Mouse (Mus musculus): Measurements from ENCODE around the gene Mmp17.

Gene Mmp17

DNA sequence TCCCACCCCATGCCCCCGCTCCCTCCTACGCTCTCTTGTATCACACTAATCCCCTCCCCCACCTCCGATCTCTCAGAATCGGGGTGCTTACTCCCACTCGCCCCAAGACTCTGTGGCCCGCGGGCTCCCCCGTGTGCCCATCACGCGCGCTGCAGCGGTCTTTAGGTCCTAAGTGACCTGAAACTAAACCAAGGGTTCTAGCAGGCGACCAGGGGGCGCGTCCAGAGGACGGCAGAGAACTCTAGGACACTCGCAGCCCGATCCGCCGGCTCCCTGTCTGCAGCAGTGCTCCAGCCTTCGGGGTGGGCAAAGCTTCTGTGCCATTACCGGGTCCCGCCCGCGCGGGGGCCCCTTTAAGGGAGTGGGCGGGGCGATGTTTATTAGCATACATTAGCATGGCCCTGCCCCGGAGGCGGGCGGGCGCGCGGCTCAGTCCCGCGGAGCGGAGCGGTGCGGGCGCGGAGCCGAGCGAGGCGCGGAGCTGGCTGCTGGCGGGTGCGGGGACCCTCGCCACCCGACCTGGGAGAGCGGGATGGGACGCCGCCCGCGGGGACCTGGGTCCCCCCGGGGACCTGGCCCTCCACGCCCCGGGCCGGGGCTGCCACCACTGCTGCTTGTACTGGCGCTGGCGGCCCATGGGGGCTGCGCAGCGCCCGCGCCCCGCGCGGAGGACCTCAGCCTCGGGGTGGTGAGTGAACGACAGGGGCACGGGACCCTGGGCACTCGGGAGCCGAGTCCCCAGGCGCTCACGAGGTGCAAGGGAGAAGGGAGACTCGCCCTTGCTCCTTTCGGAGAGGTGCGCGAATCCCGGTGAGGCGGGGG is at the start of gene Mmp17:
Gene Mmp17 (plus strand): TSS at position 409 of the 822 bp plus-strand sequence.
- DNase-seq (ENCODE audit: low read depth, low spot score): peak; percentile 75

DNA sequence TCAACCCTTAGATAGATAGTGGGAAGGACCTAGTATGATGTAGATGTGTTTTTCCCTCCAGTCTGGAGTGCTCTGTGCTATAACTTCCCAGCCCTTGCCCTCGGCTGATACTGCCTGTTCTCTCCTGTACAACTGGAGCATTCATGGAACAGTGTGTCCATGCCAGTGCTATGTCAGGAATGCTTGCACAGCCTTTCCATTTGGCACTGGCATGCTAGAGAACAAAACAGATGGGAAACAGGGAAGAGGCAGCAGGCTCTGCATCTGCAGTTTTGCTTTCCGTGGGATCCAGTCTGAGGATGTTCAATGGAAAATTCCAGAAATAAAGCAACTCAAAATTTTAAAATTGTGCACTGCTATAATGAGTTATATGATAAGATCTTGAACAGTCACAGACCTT is 49.5 kb upstream of the Mmp17 start:
- DNase-seq (ENCODE audit: low read depth, low spot score): no peak

DNA sequence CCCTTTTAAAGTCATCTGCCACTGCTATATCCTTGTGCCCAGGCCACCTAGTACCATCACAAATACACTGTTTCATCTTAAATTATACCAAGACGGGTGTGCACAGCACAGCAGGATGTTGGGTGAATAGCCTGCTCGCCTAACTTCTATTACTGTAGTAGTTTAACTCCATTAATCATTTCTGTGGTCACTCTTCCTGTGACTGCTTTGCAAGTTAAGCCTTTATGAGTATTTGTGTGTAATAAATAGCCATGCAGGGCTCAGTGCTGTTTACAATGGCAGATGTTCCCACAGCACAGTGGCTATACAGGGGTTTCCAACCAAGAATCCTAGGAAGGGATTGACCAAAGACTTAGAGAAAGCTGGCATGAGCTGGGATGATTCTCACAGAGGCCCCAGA is 48.9 kb upstream of the Mmp17 start:
- no peak for DNase-seq (ENCODE audit: low read depth, low spot score)

DNA sequence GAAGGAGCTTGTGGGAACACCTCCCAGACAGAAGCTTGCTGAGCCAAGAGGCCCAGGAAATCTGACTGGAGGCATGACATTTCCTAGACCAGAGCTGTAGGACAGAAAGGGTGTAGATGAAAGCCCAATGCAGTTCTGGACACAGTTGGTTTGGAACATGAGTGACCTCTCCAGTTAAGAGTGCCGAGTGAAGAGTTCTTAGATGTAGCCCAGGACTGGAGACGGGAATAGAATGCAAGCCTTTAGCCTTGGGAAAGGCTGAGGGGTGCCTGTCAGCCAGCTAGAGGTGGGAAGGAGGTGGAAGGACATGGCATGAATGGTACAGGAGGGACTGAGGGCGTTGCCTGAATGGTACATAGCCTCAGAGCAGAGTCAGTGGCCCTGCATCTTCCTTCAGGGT is 48.5 kb upstream of the Mmp17 start:
- DNase-seq (ENCODE audit: low read depth, low spot score): no peak

DNA sequence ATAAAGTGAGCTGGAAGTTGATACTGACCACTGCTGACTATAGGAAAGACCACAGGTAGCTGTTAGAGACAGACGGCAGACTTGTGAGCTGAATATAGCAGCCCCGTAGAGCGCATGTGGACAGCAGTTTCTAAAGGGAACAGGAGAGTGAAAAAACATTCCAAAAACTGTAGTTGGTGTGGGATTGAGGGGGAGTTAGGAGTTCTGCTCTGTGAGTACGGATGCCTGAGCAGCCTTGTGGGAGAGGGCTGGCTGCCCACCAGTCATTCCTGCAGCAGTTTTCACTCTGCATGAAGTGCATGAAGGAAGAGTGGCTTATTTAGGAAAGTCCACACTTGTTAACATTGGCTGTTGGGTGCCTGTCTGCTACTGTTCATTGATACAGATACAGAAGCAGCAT is 45.1 kb upstream of the Mmp17 start:
- DNase-seq (ENCODE audit: low read depth, low spot score): no peak

DNA sequence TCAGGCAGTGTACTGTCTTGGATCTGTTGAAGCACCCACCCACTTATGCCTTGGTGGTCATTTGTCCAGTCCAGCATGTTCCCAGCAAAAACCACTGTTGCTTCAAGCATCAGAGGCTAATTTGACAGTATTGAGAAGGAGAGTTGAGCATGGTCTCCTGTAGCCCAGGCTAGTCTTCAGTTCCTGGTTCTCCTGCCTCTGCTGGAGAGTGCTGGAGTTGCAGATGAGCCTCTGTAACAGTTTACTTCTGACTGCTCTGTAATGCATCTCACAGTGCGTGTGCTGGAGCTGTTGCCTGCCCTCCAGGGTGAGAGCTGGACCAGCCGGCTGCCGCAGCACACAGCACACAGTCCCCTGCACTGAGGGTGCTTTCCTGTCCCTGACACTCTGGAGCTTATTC is 41.7 kb upstream of the Mmp17 start:
- DNase-seq (ENCODE audit: low read depth, low spot score): no peak

DNA sequence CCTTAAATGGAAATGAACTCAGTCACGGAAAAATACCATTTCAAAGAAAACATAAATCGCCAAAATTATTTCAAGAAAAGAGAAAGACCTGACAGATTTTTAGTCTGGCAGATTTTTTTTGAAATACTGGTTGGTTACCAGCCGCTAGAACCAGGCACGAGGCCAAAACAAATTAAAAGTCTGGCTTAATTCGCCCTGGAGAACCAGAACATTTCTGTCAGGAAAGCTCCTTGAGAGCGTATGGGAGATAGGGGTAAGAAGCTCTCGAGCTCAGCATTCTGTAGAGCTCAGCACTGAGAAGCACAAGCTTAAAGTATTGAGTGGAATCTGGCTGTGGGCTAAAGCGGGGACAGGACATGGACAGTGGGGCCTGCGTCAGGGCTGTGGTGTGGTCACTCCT is 38.2 kb upstream of the Mmp17 start:
- DNase-seq (ENCODE audit: low read depth, low spot score): no peak

DNA sequence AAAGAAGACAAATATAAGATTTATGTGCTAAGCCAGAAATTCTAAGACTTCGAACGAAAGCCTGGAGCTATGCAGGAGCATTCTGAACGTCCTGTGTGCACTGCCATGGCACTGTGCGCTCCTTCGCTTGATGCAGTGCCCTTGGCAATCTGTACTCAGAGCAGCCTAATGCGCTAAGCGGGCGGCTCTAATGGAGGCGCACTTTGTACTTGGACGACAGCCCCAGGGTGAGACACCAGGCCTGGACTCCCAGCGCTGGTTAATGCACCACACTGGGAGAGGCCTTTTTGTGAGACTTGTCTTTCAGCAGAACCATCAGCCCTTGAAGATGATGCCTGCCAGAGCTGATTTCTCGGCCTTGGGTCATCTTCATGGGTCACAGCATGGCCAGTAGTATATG is 34.3 kb upstream of the Mmp17 start:
- DNase-seq (ENCODE audit: low read depth, low spot score): no peak

DNA sequence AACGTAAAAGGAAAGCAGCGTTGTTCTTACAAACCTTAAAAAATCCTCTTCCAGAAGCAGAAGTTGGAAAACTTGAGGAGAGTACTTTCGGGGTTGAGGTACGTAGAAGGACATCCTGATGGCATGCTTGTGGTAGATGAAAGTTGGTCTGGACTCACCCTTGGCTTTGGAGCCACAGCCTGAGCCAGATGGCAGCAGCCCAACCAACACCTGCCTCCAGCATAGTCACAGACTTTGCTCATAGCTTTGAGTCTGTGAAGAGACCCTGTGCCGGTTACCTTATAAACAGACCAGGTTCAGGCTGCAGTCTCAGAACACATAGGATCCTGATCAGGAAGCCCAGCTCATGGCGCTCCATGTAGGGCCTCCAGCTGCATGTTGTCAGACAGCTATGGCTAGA is 33.2 kb upstream of the Mmp17 start:
- DNase-seq (ENCODE audit: low read depth, low spot score): no peak

DNA sequence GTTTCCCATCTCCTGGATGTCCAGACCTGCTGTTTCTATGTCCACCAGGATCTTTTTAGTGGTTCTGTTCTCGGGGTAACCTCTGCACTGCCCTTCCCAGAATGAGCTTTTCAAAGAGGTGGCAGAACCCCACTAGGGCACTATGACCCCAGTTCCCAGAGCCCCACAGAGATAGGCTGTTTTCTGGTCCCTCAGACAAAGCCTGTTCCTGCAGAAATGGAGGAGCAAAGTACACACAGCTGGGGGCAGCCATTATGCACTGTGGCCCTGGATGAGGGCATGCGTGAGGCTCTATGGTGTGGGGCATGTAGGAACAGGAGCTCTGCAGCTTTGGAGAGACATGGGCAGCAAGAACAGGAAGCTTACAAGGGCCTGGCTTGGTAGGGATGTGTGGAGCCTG is 32.0 kb upstream of the Mmp17 start:
- no peak for DNase-seq (ENCODE audit: low read depth, low spot score)

DNA sequence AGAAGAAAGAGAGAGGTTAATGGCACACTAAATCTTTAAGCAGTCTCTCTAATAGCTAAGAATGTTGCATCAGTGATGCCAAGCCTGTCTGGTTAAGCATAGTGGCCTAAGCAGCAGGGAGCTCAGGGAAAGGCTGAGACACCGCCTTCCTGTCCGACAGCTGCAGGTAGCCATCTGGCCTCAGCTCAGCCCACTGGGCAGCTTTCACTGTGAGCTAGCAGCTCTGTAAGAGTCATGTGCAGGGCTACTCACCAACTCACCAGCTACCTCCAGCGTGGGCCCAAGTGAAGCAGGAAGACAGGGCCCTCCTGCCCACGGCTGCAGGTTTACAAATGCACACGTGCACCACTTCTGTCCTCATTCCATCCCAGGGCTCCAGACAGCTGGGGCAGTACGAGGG is 30.3 kb upstream of the Mmp17 start:
- DNase-seq (ENCODE audit: low read depth, low spot score): no peak

DNA sequence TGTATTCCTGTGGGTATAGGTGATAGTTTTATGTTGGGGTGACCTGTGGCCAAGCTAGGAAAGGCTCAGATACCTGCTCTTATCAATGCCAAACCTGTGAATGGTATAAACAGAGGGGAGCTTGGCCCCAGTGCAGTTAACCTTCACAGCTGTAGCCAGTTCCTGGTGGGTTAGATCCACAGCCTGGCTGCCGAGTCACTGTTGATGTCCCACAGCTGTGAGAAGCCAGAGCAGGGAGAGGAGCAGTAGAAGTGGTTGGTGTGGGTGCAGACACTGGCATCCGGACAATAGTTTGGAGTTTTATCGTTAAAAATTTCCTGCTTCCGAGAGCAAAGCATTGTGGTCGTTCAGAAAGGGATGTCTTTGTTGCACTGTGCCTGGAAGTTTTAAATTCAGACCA is 25.4 kb upstream of the Mmp17 start:
- no peak for DNase-seq (ENCODE audit: low read depth, low spot score)

DNA sequence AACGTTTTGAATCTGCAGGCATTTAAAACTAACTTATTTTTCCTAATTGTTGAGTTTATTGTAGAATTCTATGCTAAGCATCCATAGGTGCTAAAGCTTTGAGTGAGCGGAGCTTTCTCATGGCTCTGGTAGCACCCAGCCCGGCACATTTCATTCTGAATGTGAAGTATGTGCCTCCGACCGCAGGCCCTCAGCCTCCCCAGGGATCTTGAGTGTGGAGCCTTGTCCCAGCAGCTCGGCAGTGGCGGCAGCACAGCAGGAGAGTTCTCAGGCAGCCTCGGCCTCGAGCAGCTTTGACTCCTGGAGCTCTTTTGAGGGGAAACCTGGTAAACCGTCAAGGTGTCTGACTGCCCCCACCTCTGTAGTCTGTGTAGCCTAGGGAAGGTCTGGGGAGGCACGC is 24.7 kb upstream of the Mmp17 start:
- DNase-seq (ENCODE audit: low read depth, low spot score): no peak

DNA sequence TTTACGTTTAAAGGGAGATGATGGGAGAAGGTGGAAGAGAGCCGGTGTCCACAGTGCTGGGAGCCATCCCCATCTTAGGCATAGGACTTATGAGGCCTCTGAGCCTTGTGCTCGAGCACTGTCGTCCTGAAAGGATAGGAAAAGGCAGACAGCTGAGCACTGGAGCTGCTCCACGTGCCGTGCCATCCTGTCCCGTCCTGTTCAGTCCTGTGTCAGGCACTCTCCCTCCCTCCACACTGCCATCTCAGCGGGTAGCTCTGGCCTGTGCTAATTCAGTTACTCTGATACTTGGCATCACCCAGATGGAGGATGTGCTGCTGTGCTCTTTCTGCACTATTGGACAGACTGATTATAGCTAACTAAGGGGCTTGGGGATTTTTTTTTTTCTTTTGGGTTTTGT is 21.6 kb upstream of the Mmp17 start:
- DNase-seq (ENCODE audit: low read depth, low spot score): no peak

DNA sequence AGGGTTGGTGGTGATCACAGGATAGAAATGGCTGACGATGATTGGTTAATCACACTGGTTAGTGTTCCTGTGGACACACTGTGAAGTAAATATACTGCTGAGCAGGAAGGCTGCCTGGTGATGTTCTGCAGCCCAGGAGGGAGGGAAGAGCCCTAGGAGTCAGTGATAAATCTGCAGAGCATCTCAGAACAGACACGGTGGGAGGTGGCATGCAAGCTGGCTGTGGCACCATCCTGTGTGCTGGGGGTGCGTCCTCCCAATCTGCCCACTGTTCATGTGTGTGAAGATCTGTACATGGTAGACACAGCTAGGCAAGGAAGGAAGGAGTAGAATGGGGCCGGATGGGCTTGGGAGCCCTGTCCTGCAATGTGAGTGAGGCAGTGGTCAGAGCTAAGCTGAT is 15.4 kb upstream of the Mmp17 start:
- no peak for DNase-seq (ENCODE audit: low read depth, low spot score)

DNA sequence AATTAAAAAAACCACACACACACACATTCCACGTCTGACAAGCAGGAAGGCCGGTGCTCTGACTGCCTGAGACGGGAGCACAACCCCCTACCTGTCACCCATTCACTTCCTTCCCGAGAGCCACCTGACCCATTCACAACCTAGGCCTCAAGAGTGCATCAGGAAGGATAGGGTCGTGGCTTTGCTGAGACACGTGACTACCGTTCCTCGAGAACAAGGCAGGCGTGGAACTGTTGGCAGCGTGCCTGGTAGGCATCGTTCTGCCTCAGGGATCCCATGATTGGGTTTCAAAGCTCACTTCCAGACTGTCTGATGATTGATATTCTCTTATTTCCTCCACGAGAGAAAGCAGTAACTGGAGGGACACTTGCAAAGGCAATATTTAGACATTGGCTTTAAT is 5.8 kb upstream of the Mmp17 start:
- DNase-seq (ENCODE audit: low read depth, low spot score): no peak

DNA sequence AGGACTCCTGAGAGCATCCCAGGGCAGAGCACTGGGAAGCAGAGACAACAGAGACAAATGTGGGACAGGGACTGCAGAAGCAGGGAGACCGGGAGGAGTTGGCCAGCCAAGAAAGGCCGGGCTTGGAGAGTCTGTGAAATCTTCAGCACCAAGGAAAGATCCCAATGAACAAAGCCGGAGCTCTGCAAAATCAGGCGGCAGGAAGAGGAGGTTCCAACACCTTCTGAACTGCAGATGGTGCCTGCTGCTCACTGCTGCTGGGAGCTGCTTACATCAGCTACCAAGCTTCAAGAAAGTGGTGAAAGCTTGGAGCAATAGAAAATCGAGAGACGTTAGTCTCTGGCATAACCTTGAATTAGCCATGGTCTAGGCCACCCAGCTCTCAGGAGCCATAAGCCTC is 3.9 kb upstream of the Mmp17 start:
- no peak for DNase-seq (ENCODE audit: low read depth, low spot score)

DNA sequence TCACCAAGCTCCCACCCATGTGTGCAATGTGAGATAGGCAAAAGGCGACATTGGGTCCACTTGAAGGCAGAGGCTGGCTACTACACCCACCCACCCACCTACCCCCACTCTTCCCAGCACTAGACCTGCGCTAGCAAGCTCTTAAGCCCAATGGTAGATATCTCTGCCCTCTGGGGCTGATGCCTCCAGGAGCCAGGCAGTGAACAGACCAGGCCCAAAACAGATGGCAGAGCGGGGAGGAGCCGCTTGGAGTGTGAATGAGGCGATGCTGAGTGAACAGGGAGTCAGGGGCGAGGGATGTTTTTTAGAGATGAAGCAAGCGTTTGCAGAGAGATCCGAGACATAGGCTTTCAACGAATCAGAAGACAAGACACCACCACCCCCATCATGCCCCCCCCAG is 3.4 kb upstream of the Mmp17 start:
- DNase-seq (ENCODE audit: low read depth, low spot score): no peak

DNA sequence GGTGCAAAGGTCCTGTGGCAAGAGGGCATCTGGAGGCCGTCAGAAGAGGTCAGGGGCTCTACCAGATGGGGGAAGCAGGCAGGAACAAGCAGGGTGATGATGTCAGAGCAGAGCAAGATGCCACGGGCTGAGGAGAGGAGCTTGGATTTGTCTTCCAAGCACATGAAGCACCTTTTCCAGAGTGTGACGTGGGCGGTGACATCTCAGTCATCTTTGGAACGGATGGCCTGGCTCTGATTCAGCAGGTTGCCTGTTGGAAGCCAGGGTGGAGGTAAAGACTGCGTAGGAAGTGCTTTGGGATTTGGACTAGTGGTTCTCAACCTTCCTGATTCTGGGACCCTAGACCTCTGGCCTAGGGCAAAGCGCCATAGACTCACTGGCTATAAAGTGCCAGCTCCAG is 3.0 kb upstream of the Mmp17 start:
- DNase-seq (ENCODE audit: low read depth, low spot score): no peak

DNA sequence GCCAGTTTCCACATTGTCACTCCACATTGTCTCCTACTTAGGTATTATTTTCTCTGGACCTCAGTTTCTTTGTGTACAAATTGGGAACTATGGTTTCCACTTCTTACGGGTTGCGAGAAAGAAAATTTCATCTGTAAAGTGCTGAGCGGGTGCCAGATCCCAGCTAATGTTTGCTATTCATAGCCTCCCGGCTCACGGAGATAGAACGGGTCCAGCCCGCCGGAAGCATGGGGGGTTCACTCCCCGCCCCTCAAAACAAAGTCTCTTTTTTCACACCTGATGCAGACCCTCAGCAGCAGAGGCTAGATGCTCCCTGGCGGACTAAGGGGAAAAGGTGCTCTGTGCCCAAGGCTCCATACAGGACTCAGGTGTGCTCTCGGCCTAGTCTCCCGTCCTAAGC is 638 bp upstream of the Mmp17 start:
- no peak for DNase-seq (ENCODE audit: low read depth, low spot score)

DNA sequence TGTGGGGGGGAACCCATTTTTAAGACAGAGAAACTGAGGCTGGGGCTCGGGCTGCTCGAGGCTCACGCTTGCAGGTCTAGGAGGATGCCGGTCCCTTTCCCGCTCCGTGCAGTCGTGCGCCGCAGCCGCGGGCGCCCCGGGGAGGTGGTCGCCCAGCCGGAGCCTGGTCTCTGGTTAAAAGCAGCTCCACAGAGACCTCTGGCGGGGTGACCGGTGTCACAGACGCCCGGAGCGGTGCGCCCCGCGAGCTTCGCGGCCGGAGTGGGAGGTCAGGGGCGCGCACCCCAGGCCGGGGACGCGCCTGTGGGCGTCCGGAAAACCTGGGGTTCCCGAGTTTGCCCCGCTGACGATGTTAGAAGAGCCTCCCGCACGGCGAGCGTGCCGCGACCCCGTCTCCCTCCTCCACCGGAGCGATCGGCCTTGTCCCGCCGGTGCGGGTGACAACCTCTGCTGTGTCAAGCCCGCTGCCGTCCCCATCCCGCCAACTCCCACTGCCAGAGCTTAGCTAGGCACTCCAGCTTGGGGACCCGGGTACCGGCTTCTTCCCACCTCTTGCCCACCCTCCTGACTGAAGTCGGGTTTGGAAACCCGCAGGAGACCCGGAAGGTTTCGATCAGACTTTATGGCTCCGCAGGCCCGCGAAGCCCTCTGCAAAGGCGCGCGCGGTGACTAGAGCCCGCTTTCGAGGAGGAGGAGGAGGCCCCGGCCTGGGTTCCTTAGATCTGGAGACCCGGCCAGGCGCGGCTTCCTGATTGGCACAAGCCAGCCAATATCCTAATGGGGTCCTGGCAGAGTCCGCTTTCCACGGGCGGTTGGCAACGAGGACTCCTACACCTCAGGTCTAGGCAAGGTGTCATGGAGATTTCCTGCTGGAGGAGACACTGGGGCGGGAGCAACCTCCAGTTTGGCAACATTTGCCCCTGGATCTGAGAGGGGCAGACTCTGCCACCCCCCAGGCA is 893 bp downstream of the Mmp17 start:
- no peak for DNase-seq (ENCODE audit: low read depth, low spot score)

DNA sequence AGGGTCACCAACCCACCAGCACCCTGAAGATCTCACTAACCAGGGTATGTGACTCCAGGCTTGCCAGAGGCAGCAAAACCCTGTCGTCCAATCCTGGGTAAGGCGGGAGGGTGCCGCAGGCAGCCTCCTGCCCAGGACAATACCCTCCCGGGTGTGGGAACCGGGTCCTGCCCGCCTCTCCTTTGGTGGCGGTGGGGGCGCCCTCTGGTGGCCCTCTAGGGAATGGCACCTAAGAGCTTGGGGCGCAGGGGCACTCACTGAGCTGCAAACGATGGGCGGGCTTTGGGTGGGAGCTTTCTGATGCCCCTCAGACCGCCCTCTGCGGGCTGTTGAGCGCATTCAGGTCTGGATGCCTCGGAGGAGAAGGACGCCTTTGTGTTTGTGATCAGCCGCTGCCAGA is 2.0 kb downstream of the Mmp17 start:
- DNase-seq (ENCODE audit: low read depth, low spot score): peak; percentile 82

DNA sequence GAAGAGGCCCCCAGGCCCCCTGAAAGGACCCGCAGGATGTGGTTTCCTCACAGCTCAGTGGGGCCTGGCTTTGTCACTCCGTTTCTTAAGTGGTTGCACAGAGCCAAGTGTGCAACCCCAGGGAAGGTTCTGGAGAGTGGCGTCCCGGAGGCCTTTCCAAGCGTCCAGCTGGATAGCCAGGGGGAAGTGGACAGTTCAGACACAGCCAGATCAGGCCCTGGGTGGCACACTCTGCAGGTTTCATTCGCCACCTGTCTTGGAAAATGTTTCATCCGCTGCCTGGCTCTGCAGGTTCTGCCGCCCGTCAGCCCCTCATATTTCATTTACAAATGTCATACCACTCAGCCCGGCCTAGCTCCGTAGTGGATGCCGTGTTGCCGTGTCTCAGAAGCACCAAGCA is 2.5 kb downstream of the Mmp17 start:
- no peak for DNase-seq (ENCODE audit: low read depth, low spot score)
